Mouse (Mus musculus) regulatory T cell (primary cell): ENCODE data around the gene Slc34a1.

Experiments
- in situ Hi-C: fragments of 300-600 bp; cut with MboI, MseI; formaldehyde crosslinking; loops from one replicate; pipeline ENCODE4 v1.15.1; 2025; ENCODE audit warnings: high pct_unique_total_duplicates

Slc34a1 gene

GRCm38 (mm10) chr13:55398088-55398487 lies at the start of gene Slc34a1:
TSS of gene Slc34a1 (plus strand) at chr13:55398187.
- in situ Hi-C loops: no loop called here

GRCm38 (mm10) chr13:55361145-55361544 lies 36.8 kb upstream of the Slc34a1 start:
- in situ Hi-C loops: no loop called here

GRCm38 (mm10) chr13:55361974-55362452 lies 36.0 kb upstream of the Slc34a1 start:
- in situ Hi-C loops: no loop called here

- in situ Hi-C loops: no loop called here
These were observed 35.4 kb upstream of the Slc34a1 start, which contains the start of gene Lman2 for GRCm38 (mm10) chr13:55362453-55363060. TSS of gene Lman2 (minus strand) at chr13:55362783.

- in situ Hi-C loops: no loop called here
These were observed 29.6 kb upstream of the Slc34a1 start for GRCm38 (mm10) chr13:55368401-55368800.

- in situ Hi-C loops: no loop called here
These were observed 28.4 kb upstream of the Slc34a1 start, which contains the start of gene Rgs14 for GRCm38 (mm10) chr13:55369531-55370114. TSS of gene Rgs14 (plus strand) at chr13:55369732.

- in situ Hi-C loops: no loop called here
These were observed 27.8 kb upstream of the Slc34a1 start for GRCm38 (mm10) chr13:55370234-55370633.

- in situ Hi-C loops: no loop called here
These were observed 26.8 kb upstream of the Slc34a1 start for GRCm38 (mm10) chr13:55371007-55371681.

GRCm38 (mm10) chr13:55371740-55372139 lies 26.2 kb upstream of the Slc34a1 start:
- in situ Hi-C loops: no loop called here

- in situ Hi-C loops: no loop called here
These were observed 23.6 kb upstream of the Slc34a1 start for GRCm38 (mm10) chr13:55374206-55374924.

- in situ Hi-C loops: no loop called here
These were observed 22.1 kb upstream of the Slc34a1 start for GRCm38 (mm10) chr13:55375877-55376276.

- in situ Hi-C loops: no loop called here
These were observed 18.9 kb upstream of the Slc34a1 start for GRCm38 (mm10) chr13:55378907-55379580.

GRCm38 (mm10) chr13:55381790-55382189 lies 16.2 kb upstream of the Slc34a1 start:
- in situ Hi-C loops: no loop called here

- in situ Hi-C loops: no loop called here
These were observed 7.3 kb upstream of the Slc34a1 start for GRCm38 (mm10) chr13:55390644-55391043.

GRCm38 (mm10) chr13:55391626-55392029 lies 6.4 kb upstream of the Slc34a1 start:
- in situ Hi-C loops: no loop called here

- in situ Hi-C loops: no loop called here
These were observed 5.1 kb upstream of the Slc34a1 start for GRCm38 (mm10) chr13:55392933-55393332.

GRCm38 (mm10) chr13:55399300-55400038 lies 1.5 kb downstream of the Slc34a1 start:
- in situ Hi-C loops: loop anchor here (5.0 kb wide), 1 partner anchor 123 kb away; no protein-coding TSS in a partner anchor

GRCm38 (mm10) chr13:55400039-55400346 lies 2.0 kb downstream of the Slc34a1 start:
- in situ Hi-C loops: loop anchor here (5.0 kb wide), 1 partner anchor 122 kb away; no protein-coding TSS in a partner anchor

GRCm38 (mm10) chr13:55403266-55403665 lies 5.3 kb downstream of the Slc34a1 start:
- in situ Hi-C loops: loop anchor here (5.0 kb wide), 1 partner anchor 119 kb away; no protein-coding TSS in a partner anchor
